In genomic region chr2:129558008-129558874, GRCm38 (mm10) we compare ENCODE assay signal across 15 mouse cellular contexts. TPM values are rescaled to one million over a fixed set of nuclear protein-coding genes. Genes with fewer than 3 reads are reported as not detected.
DNase-seq lines count a peak whose midpoint lies in the region; ATAC-seq and TF ChIP-seq lines count a peak whose summit lies in the region.
"Had no signal": no experiment of that assay in that cellular context is flagged by ENCODE, and none has a peak within 500 bp of the region (broad histone marks: within the 10 kb centered on the region; RNA-seq: fewer than 3 reads in every experiment).

No protein-coding gene starts in this region.

- no peak overlapping the region for H3K27ac ChIP-seq in midbrain, postnatal 0 days (ENCODE audit: low read depth, low read length)
- no peak overlapping the region for H3K27ac ChIP-seq in midbrain, embryonic 15.5 days
- no peak overlapping the region for H3K27ac ChIP-seq in heart, postnatal 0 days (ENCODE audit: low read depth)
- H3K27ac ChIP-seq in hindbrain, embryonic 10.5 days = no peak overlapping the region
- H3K27ac ChIP-seq: forebrain, embryonic 12.5 days; liver, embryonic 12.5 days had no signal

- H3K27me3 ChIP-seq in midbrain, postnatal 0 days (ENCODE audit: insufficient read depth, low read length) = no peaks in the 10 kb centered on the region
- no peaks in the 10 kb centered on the region for H3K27me3 ChIP-seq in midbrain, embryonic 15.5 days (replicated peaks)
- no peaks in the 10 kb centered on the region for H3K27me3 ChIP-seq in heart, postnatal 0 days (ENCODE audit: control insufficient read depth, insufficient read depth, low read length)
- H3K27me3 ChIP-seq in hindbrain, embryonic 10.5 days (ENCODE audit: insufficient read depth, poor library complexity, severe bottlenecking) = peaks cover under 1% of the 10 kb centered on the region; the same call in 1 of the 2 replicates
- H3K27me3 ChIP-seq: forebrain, embryonic 12.5 days; liver, embryonic 12.5 days had no signal

- 48% methylated on average over 12 of the region's 12 CpGs for WGBS in midbrain, postnatal 0 days
- WGBS in midbrain, embryonic 15.5 days = 57% methylated on average over 12 of the region's 12 CpGs
- 44% methylated on average over 12 of the region's 12 CpGs for WGBS in heart, postnatal 0 days
- WGBS in hindbrain, embryonic 10.5 days = 67% methylated on average over 12 of the region's 12 CpGs

- no peaks in the 10 kb centered on the region for H3K9me3 ChIP-seq in midbrain, postnatal 0 days (ENCODE audit: low read length)
- no peaks in the 10 kb centered on the region for H3K9me3 ChIP-seq in midbrain, embryonic 15.5 days
- no peaks in the 10 kb centered on the region for H3K9me3 ChIP-seq in heart, postnatal 0 days (replicated peaks; ENCODE audit: control insufficient read depth, low read length)
- no peaks in the 10 kb centered on the region for H3K9me3 ChIP-seq in hindbrain, embryonic 10.5 days
- H3K9me3 ChIP-seq: forebrain, embryonic 12.5 days; liver, embryonic 12.5 days had no signal

- DNase-seq in frontal cortex, postnatal 36 days (ENCODE audit: low spot score in 2 of 2) = no peak
- peak; percentile 60 for DNase-seq in midbrain, postnatal 0 days (ENCODE audit: low spot score)
- peak; percentile 37 for DNase-seq in heart, postnatal 0 days (ENCODE audit: low spot score)
- DNase-seq in kidney, postnatal 10 days = no peak
- no peak for DNase-seq in ovary, postnatal 36 days (ENCODE audit: low spot score)
- DNase-seq in hindbrain, embryonic 10.5 days (ENCODE audit: low spot score) = no peak
- DNase-seq: kidney, postnatal 14 days had no signal

- ATAC-seq in frontal cortex, adult (ENCODE audit: low TSS enrichment) = peak; percentile 15; the same call in 1 of the 2 replicates
- no peak for ATAC-seq in midbrain, postnatal 0 days (ENCODE audit: low FRiP score)
- no peak for ATAC-seq in midbrain, embryonic 15.5 days (replicated peaks)
- no peak; the same call in 1 of the 2 replicates for ATAC-seq in heart, postnatal 0 days (ENCODE audit: insufficient read depth, low read depth)
- ATAC-seq: inflammation-experienced regulatory T-cells, adult 6 months; liver, embryonic 12.5 days had no signal

- no peaks in the 10 kb centered on the region for H3K36me3 ChIP-seq in midbrain, postnatal 0 days (ENCODE audit: insufficient read depth, low read length)
- no peaks in the 10 kb centered on the region for H3K36me3 ChIP-seq in midbrain, embryonic 15.5 days (replicated peaks)
- no peaks in the 10 kb centered on the region for H3K36me3 ChIP-seq in heart, postnatal 0 days (replicated peaks; ENCODE audit: control insufficient read depth, insufficient read depth, low read length)
- no peaks in the 10 kb centered on the region for H3K36me3 ChIP-seq in hindbrain, embryonic 10.5 days
- H3K36me3 ChIP-seq: forebrain, embryonic 12.5 days; liver, embryonic 12.5 days had no signal

- TF ChIP-seq EP300 in heart, postnatal 0 days (IDR thresholded peaks at IDR 0.05; ENCODE audit: low read depth) = no peak

- H3K4me3 ChIP-seq in midbrain, postnatal 0 days (ENCODE audit: low read depth, low read length) = no peak overlapping the region
- H3K4me3 ChIP-seq in midbrain, embryonic 15.5 days = no peak overlapping the region
- H3K4me3 ChIP-seq in heart, postnatal 0 days (ENCODE audit: low read depth, low read length) = no peak overlapping the region
- no peak overlapping the region for H3K4me3 ChIP-seq in hindbrain, embryonic 10.5 days
- H3K4me3 ChIP-seq: forebrain, embryonic 12.5 days; liver, embryonic 12.5 days had no signal

- H3K9ac ChIP-seq in midbrain, postnatal 0 days (replicated peaks; ENCODE audit: low read length, poor library complexity, severe bottlenecking) = no peak overlapping the region
- H3K9ac ChIP-seq in midbrain, embryonic 15.5 days = no peak overlapping the region
- no peak overlapping the region for H3K9ac ChIP-seq in heart, postnatal 0 days (replicated peaks; ENCODE audit: low read depth, low read length)
- H3K9ac ChIP-seq: forebrain, embryonic 12.5 days; liver, embryonic 12.5 days had no signal

- TF ChIP-seq CTCF in midbrain, postnatal 0 days (IDR thresholded peaks at IDR 0.05) = no peak
- no peak for TF ChIP-seq CTCF in heart, postnatal 0 days (IDR thresholded peaks at IDR 0.05; ENCODE audit: low read depth)

- H3K4me2 ChIP-seq in midbrain, postnatal 0 days (ENCODE audit: low read depth, low read length, poor library complexity, severe bottlenecking) = no peak overlapping the region
- no peak overlapping the region for H3K4me2 ChIP-seq in midbrain, embryonic 15.5 days
- H3K4me2 ChIP-seq in heart, postnatal 0 days (ENCODE audit: low read depth, low read length) = no peak overlapping the region
- H3K4me2 ChIP-seq: forebrain, embryonic 12.5 days; liver, embryonic 12.5 days had no signal

- peaks cover 7% of the 10 kb centered on the region for H3K4me1 ChIP-seq in midbrain, postnatal 0 days (ENCODE audit: insufficient read depth, low read length)
- peaks cover 5% of the 10 kb centered on the region; the same call in 1 of the 2 replicates for H3K4me1 ChIP-seq in midbrain, embryonic 15.5 days
- no peaks in the 10 kb centered on the region for H3K4me1 ChIP-seq in heart, postnatal 0 days (ENCODE audit: control insufficient read depth, insufficient read depth)
- H3K4me1 ChIP-seq in hindbrain, embryonic 10.5 days (replicated peaks) = peaks cover 13% of the 10 kb centered on the region
- H3K4me1 ChIP-seq: forebrain, embryonic 12.5 days; liver, embryonic 12.5 days had no signal

RNA-seq across cellular contexts. Expression of gene F830045P16Rik, which starts 21.8 kb away (rescaled TPM):
- total RNA-seq in midbrain, postnatal 0 days (2014; rRNA removed) = 0.16 TPM in 1 of 2 replicates, not detected in the other
- polyA plus RNA-seq in midbrain, postnatal 0 days (2015; fragmentation: Nextera tagmentation; extraction: Ambion mirVana) = not detected in 2 replicates
- polyA plus RNA-seq in midbrain, embryonic 15.5 days (2015; fragmentation: Nextera tagmentation; extraction: Ambion mirVana) = not detected in 2 replicates
- not detected in 2 replicates for total RNA-seq in heart, postnatal 0 days (2014; rRNA removed; ENCODE audit: low replicate concordance)
- not detected in 2 replicates for polyA plus RNA-seq in heart, postnatal 0 days (2015; fragmentation: Nextera tagmentation; extraction: Ambion mirVana)
- polyA plus RNA-seq in hindbrain, embryonic 10.5 days (2016; fragmentation: Nextera tagmentation; extraction: Ambion mirVana) = not detected in 2 replicates
- total RNA-seq: adrenal gland, adult 18-20 months had no signal
- polyA plus RNA-seq: forebrain, embryonic 12.5 days; heart, embryonic 14.5 days; inflammation-experienced regulatory T-cells, adult 6 months; liver, embryonic 12.5 days; thymus, postnatal 0 days had no signal

RNA-seq across cellular contexts. Expression of gene Sirpa, which starts 34.4 kb away (rescaled TPM):
- total RNA-seq in midbrain, postnatal 0 days (2014; rRNA removed) = 109 and 126 TPM in 2 replicates
- 52.2 and 55.7 TPM in 2 replicates for polyA plus RNA-seq in midbrain, postnatal 0 days (2015; fragmentation: Nextera tagmentation; extraction: Ambion mirVana)
- 39.5 and 40.5 TPM in 2 replicates for polyA plus RNA-seq in midbrain, embryonic 15.5 days (2015; fragmentation: Nextera tagmentation; extraction: Ambion mirVana)
- total RNA-seq in heart, postnatal 0 days (2014; rRNA removed; ENCODE audit: low replicate concordance) = 17.0 and 43.9 TPM in 2 replicates
- 8.8 and 10.8 TPM in 2 replicates for polyA plus RNA-seq in heart, postnatal 0 days (2015; fragmentation: Nextera tagmentation; extraction: Ambion mirVana)
- 19.6 and 20.9 TPM in 2 replicates for polyA plus RNA-seq in hindbrain, embryonic 10.5 days (2016; fragmentation: Nextera tagmentation; extraction: Ambion mirVana)

Comparison
In these comparisons a context has a peak if more than half of its experiments do, and no peak if none do; other contexts are left out.
1. DNase-seq: peak in midbrain, postnatal 0 days (single experiment) and heart, postnatal 0 days (single experiment); none in frontal cortex, postnatal 36 days (0 of 2), kidney, postnatal 10 days (single experiment), ovary, postnatal 36 days (single experiment) and hindbrain, embryonic 10.5 days (single experiment).